Mouse (Mus musculus): ENCODE results near the gene Muc4.

Gene Muc4

DNA sequence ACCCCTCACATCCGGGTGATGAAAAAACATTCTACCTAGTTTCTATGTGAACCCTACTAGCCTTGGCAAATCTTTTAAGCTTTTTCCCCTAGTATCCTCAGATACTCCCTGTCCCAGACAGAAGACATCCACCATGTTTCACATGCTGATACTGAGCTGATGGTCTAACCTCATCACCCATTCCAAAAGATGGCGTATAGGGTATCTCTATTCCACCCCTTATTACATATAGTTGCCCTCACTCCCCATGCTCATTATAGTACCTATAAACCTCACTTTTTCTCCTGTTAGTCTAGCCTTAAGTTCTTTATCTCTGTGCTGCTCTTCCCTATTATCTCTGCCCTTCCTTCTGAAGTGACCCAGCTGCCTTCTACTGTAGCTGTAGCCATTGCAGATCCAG is at the start of gene Muc4:
Muc4 (plus strand) TSS at position 301 of the 400 bp plus-strand sequence.
- DNase-seq (ENCODE audit: low spot score in 2 of 2): no peak

GRCm38 (mm10) chr16:32685998-32686397 is 49.7 kb upstream of the Muc4 start:
- no peak for DNase-seq (ENCODE audit: low spot score in 2 of 2)

- DNase-seq (ENCODE audit: low spot score in 2 of 2): no peak
Observed at GRCm38 (mm10) chr16:32687221-32687620, 48.5 kb upstream of the Muc4 start.

DNA sequence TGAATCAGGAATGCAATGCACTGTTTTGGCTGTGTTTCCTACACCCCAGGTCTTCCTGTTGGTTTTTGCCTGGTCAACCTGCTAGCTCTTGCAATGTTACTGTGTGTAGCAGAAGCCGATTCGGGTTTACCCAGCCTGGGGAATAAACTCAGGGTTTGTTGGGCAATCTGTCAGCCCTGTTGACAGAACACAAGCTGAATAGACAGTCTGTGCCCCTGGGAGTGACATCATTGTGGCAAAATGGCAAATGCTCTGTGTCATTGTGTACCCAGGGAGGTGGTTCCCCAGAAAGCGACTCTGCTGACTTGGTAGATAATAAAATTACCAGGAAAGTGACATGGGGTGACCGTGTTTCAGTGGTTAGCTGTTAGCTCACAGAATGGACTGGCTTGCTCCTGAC is 46.9 kb upstream of the Muc4 start:
- no peak for DNase-seq (ENCODE audit: low spot score in 2 of 2)

GRCm38 (mm10) chr16:32689501-32689900 is 46.2 kb upstream of the Muc4 start:
- DNase-seq (ENCODE audit: low spot score in 2 of 2): peak; percentile 45 to 80

GRCm38 (mm10) chr16:32696841-32697464 is 38.7 kb upstream of the Muc4 start:
- peak in 1 of 2 experiments; percentile 50 for DNase-seq (ENCODE audit: low spot score in 2 of 2)

DNA sequence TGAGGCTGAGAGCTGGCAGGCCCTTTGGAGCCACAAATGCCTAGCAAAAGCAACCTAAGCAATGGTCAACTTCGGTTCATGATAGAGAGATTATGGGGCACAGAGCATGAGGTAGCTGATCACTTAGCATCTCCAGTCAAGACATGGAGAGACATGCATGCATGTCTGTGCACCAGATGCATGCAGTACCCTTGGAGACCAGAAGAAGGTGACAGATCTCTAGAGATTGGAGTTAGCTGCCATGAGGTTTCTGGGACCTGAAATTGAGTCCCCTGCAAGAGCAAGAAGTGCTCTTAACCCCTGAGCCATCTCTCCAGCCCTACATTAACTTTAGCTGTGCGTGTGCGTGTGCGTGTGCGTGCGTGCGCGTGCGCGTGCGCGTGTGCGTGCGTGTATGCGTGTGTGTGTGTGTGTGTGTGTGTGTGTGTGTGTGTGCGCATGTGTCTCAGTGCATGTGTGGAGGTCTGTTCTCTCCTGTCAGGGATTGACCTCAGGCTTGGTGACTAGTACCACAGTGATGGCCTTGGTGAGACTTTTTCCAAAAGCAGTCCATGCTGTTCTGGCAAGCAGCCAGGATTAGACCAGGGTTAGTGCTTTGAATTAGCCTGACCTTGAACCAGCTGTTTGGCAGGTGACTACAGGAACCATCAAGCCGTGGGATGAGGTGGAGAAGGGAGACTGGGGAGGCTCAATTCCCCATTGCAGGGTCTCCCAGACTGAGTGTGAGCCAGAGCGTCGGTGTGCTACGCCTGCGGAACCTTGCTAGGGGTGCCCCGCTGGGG is 37.8 kb upstream of the Muc4 start:
- no peak for DNase-seq (ENCODE audit: low spot score in 2 of 2)

DNA sequence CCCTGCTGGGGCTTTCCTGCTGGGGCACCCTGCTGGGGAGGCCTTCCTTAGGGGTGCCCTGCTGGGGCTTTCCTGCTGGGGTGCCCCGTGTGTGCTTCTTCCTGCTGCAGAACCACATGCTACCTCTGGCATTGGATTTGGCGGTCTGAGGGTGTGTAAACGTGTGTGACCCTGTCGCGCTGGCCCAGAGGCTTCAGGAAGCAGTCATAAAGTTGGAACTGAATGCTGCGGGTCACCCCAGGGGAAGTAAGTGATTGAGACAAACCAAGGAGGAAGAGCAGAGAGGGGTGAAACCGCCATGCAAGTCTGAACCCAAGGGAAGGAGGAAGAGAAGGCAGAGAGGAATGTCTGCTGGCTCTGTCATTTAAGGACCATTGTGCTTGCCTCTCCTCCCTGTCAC is 37.1 kb upstream of the Muc4 start:
- no peak for DNase-seq (ENCODE audit: low spot score in 2 of 2)

DNA sequence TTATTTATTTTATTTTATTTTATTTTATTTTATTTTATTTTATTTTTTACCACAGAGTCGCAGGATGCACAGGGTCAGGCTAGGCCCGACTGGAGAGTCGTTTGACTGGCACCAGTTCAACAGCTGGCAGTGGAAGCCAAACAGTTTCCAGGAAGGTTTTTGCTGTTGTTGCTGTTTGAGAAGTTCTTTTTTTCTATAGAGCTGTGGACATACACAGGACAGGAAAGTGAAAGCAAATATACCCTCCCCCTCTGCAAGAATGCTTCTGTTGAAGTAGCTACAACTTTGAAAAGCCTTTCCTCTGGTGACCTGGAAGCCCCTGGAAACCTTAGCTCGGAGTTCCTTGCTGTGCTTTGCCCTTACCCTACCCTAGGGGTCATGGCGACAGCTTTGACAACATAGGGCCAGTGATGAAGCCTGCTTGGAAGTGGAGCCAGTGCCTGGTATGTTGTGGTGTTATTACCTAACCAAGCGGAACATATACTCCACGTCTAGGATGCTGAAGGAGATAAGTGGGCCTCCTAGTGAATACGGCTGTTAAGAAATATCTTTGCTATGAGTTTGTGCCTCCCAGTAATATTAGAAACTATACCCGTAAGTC is 32.3 kb upstream of the Muc4 start:
- no peak for DNase-seq (ENCODE audit: low spot score in 2 of 2)

GRCm38 (mm10) chr16:32705606-32706005 is 30.1 kb upstream of the Muc4 start:
- DNase-seq (ENCODE audit: low spot score in 2 of 2): no peak

GRCm38 (mm10) chr16:32707111-32707823 is 28.4 kb upstream of the Muc4 start:
- no peak for DNase-seq (ENCODE audit: low spot score in 2 of 2)

GRCm38 (mm10) chr16:32707824-32708456 is 27.7 kb upstream of the Muc4 start:
- DNase-seq (ENCODE audit: low spot score in 2 of 2): no peak

DNA sequence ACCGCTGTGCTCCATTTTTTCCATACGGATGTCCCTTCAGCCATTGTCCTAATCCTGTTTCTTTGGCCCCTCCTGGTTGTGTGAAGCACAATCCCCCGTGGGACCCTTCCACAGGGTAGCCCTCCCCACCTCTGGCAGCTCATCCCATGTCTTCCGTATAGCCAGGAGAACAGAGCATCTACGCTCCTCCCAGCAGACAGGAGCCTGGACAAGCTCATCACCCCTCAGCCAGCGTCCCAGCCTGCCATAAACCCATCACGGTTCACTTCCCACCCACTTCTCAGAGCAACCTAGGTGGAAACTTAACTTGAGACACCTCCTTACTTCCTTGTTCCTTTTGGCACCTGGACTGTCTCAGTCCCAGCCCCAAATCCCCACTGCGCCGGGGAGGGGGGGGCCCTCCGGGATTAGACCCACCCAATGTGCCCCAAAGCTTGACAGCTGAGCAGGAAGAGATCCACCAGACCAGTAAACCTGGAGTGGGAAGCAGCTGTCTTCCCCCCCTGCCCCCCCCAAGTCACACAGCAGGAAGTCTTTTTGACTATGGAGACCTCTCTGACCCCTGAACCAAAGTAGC is 27.1 kb upstream of the Muc4 start:
- no peak for DNase-seq (ENCODE audit: low spot score in 2 of 2)

GRCm38 (mm10) chr16:32709116-32709515 is 26.6 kb upstream of the Muc4 start:
- no peak for DNase-seq (ENCODE audit: low spot score in 2 of 2)

DNA sequence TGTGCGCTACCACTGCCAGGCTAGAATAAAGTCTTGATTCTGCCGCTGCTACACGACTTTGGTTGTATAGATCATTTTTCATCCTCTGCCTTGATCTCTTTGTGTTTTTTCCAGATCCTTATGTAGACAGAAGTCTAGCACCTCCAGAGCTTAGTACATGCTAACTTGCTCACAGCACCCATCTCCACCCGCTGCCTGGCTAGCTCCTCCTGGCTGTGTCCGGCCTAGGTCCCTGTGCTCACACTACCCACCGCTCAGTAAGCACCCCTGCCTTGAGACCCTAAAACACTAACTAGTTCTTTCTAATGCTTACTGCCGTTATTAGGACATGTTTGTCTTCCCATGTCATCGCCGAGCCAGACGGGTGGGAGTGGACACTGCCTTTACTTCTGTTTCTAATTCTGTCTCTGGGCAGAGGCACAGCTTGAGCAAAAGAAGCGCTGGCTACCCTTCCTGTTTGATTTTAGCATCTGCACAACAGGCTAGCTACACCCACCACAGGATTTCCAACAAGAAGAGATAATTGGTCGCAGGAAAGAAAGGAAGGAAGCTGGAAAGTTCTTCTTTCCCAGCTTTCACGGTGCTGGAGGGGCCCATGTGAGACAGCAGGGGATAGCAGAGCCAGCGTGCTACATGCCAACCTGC is 25.1 kb upstream of the Muc4 start:
- no peak for DNase-seq (ENCODE audit: low spot score in 2 of 2)

DNA sequence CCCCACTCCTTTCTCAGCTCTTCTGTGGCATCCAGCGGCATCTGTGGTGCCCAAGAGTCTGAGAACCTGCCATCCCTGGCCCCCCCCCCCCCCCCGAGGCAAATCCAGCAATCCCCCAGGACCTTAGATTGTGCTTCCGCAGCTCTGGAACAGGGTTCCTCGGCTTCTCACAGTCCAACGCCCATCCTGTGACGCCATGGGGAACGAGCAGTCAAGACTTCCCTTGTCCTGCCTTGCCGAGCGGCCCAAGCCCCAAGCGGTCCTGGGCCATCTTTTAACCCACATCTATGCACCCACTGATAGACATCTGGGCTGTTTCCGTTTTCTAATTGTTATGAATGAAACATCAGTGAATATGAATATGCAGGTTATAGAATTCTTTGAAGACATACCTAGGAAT is 23.5 kb upstream of the Muc4 start:
- no peak for DNase-seq (ENCODE audit: low spot score in 2 of 2)

- no peak for DNase-seq (ENCODE audit: low spot score in 2 of 2)
Observed at GRCm38 (mm10) chr16:32713556-32713955, 22.1 kb upstream of the Muc4 start.

GRCm38 (mm10) chr16:32715364-32715763 is 20.3 kb upstream of the Muc4 start:
- DNase-seq (ENCODE audit: low spot score in 2 of 2): no peak

- DNase-seq (ENCODE audit: low spot score in 2 of 2): no peak
Observed at GRCm38 (mm10) chr16:32723163-32723562, 12.5 kb upstream of the Muc4 start.

GRCm38 (mm10) chr16:32723767-32724166 is 11.9 kb upstream of the Muc4 start:
- DNase-seq (ENCODE audit: low spot score in 2 of 2): no peak

GRCm38 (mm10) chr16:32724259-32724658 is 11.4 kb upstream of the Muc4 start:
- DNase-seq (ENCODE audit: low spot score in 2 of 2): no peak

Data from thymus, postnatal 10 days (tissue).